Mouse (Mus musculus) heart, adult 2 months (tissue): ENCODE results near the gene Rnf43.

ENCODE experiments used
- CTCF ChIP-seq: fragments of 200-600 bp; IDR thresholded peaks from 2 replicates; pipeline ENCODE4 v1.8.1; 2022; ENCODE audit warnings: antibody characterized with exemption, mild to moderate bottlenecking, moderate library complexity
- EP300 ChIP-seq: fragments of 200-500 bp; IDR thresholded peaks from 2 replicates; pipeline ENCODE4 v1.6.1; 2011; ENCODE audit warnings: low read depth, low read length, control low read depth; ENCODE audit not compliant: insufficient read depth
- POLR2A ChIP-seq: fragments of 200-500 bp; IDR thresholded peaks from 2 replicates; pipeline ENCODE4 v1.6.1; 2011; ENCODE audit warnings: mild to moderate bottlenecking, low read depth, low read length, control low read depth; ENCODE audit not compliant: insufficient read depth

DNA sequence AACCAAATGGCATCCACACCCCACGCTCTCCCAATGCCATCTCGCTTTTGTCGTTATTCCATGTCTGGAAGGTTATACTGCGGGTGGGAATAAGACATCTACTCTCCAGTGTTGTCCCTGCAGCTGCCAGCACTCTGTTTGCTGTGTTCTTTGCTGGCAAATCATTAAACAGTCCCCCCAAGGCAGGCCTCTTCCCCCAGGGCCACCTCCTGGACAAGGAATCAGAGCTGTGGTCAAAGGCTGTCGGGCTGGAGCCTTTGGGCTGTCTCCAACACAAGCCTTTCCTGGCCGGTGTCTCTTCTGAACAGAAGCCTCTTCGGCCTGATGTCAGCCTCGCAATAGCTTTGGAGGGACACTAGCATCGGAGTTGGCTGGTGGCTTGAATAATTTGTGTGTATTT, 41.8 kb downstream of the Rnf43 start:
- TF ChIP-seq POLR2A (no peak), CTCF (no peak), EP300 (no peak)
